Mouse (Mus musculus) brown adipose tissue, adult 24 weeks (tissue): ENCODE measurements around the gene Ubl5. TPM values are rescaled to one million over a fixed set of nuclear protein-coding genes. Genes with fewer than 3 reads are reported as not detected.

Experiments used
- polyA plus RNA-seq: library from polyadenylated mRNA; stranded (reverse); fragments of >200 nt; gene quantifications from 2 replicates; pipeline ENCODE4 v1.2.4, GENCODE M21; 2012; ENCODE audit not compliant: missing spikeins, insufficient read depth, insufficient read length

Ubl5 gene
- polyA plus RNA-seq, 1 experiment = 293 TPM

Other genes starting within 250 kb of the Ubl5 start
- gene Zfp26, start 182.7 kb upstream of the Ubl5 start, polyA plus RNA-seq = 4.0 and 4.2 TPM in 2 replicates
- 8.0 and 8.5 TPM in 2 replicates for gene Zfp426, start 150.1 kb upstream of the Ubl5 start, polyA plus RNA-seq
- gene Zfp266, start 121.5 kb upstream of the Ubl5 start, polyA plus RNA-seq = 11.8 and 14.7 TPM in 2 replicates
- 3.8 and 5.0 TPM in 2 replicates for gene Zfp846, start 61.6 kb upstream of the Ubl5 start, polyA plus RNA-seq
- 5.8 and 6.5 TPM in 2 replicates for gene Fbxl12, start 1.9 kb downstream of the Ubl5 start, polyA plus RNA-seq
- 13.9 and 17.2 TPM in 2 replicates for gene Pin1, start 9.2 kb downstream of the Ubl5 start, polyA plus RNA-seq
- gene Olfm2, start 103.5 kb downstream of the Ubl5 start, polyA plus RNA-seq = 0.63 TPM in 1 of 2 replicates, not detected in the other
- gene Col5a3, start 172.2 kb downstream of the Ubl5 start, polyA plus RNA-seq = 16.9 and 23.5 TPM in 2 replicates
- not detected in 2 replicates for gene Rdh8, start 175.6 kb downstream of the Ubl5 start, polyA plus RNA-seq
- gene A230050P20Rik, start 225.8 kb downstream of the Ubl5 start, polyA plus RNA-seq = 2.1 and 5.8 TPM in 2 replicates
- 3.1 and 5.0 TPM in 2 replicates for gene Angptl6, start 236.8 kb downstream of the Ubl5 start, polyA plus RNA-seq
- 6.6 and 7.9 TPM in 2 replicates for gene Ppan, start 245.3 kb downstream of the Ubl5 start, polyA plus RNA-seq